Mouse (Mus musculus): Measurements from ENCODE around the gene P3h2.

DNA sequence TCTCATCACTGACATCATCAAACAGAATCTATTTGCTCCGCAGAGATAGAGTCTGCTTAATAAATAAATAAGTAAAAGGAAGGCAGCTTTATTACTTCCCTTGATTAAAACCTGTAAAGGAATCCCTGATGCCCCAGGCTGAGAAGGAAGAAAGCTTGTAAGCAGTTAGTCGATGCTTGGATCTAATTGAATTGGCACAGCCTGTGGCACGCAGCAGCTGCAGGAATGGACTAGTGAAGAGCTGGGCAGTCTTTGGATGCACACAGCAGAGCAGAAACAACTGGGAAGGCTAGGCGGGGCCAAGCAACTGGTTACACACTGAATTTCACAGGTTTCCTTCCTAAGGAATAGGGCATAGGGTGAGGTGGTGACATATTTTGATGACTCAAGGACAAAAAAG is 5.4 kb downstream of the P3h2 start:
- no peak for TF ChIP-seq CTCF (IDR thresholded peaks at IDR 0.05; ENCODE audit: borderline replicate concordance, insufficient read depth, low read length)
- no peak for TF ChIP-seq POLR2A (IDR thresholded peaks at IDR 0.05; ENCODE audit: low read depth, low read length)

Measured in embryonic fibroblast, embryonic 13.5 days (primary cell).